Mouse (Mus musculus) ES-E14 (cell line): ENCODE measurements around the gene Arl15.

Experiments
- MAFK ChIP-seq: IDR thresholded peaks from 2 replicates; pipeline ENCODE4 v1.6.1; 2014; ENCODE audit warnings: mild to moderate bottlenecking, low read depth, low read length, inconsistent platforms; ENCODE audit not compliant: insufficient read depth
- ZC3H11A ChIP-seq: IDR thresholded peaks from 2 replicates; pipeline ENCODE4 v1.6.1; 2012; ENCODE audit warnings: low read depth, mild to moderate bottlenecking, inconsistent platforms, low read length, borderline replicate concordance

DNA sequence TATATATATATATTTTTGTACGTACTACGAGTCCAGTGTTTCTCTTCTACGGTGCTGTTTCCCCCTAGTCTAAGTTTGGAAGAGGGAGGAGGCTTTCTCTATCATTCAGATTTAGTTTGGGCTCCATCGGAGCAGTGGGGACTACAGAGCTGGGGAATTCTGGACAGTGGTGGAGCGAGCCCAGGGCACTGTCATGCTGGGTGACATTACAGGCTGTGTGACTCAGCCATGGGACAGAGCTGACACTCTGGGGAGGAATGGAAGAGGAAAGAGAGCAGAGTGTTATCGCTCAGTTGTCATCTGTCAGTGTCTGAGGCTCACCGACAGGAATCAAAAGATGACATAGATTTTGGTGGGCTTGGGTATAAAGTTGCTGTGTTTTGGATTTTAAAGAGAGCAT lies 124.4 kb downstream of the Arl15 start:
- TF ChIP-seq MAFK (no peak), ZC3H11A (no peak)
